Comparison of ENCODE assay signal across 18 mouse cellular contexts in genomic region chr2:121551271-121551670, GRCm38 (mm10). TPM values are rescaled to one million over a fixed set of nuclear protein-coding genes. Genes with fewer than 3 reads are reported as not detected.
DNase-seq lines count a peak whose midpoint lies in the region; ATAC-seq and TF ChIP-seq lines count a peak whose summit lies in the region.
"Had no signal": no experiment of that assay in that cellular context is flagged by ENCODE, and none has a peak within 500 bp of the region (broad histone marks: within the 10 kb centered on the region; RNA-seq: fewer than 3 reads in every experiment).

No protein-coding gene starts in this region.

- ATAC-seq in midbrain, postnatal 0 days (ENCODE audit: low FRiP score), result 0 out of 2 replicates have a peak, but pooled peaks have one; percentile 34
- no peak for ATAC-seq in midbrain, embryonic 13.5 days
- peak; percentile 71; the same call in 1 of the 2 replicates for ATAC-seq in heart, embryonic 13.5 days (ENCODE audit: extremely low read depth, insufficient number of reproducible peaks, low FRiP score, low TSS enrichment)
- no peak for ATAC-seq in granulocyte monocyte progenitor cell, adult 5-6 weeks (replicated peaks; ENCODE audit: poor library complexity, severe bottlenecking)
- ATAC-seq: forebrain, embryonic 16.5 days; intestine, embryonic 15.5 days; Patski had no signal

- H3K4me2 ChIP-seq in midbrain, postnatal 0 days (ENCODE audit: low read depth, low read length, poor library complexity, severe bottlenecking), result no peak overlapping the region
- no peak overlapping the region for H3K4me2 ChIP-seq in midbrain, embryonic 13.5 days (replicated peaks)
- H3K4me2 ChIP-seq in heart, embryonic 13.5 days, result peak overlapping the region; percentile 67
- H3K4me2 ChIP-seq: intestine, embryonic 15.5 days; limb, embryonic 15.5 days had no signal

- 84% methylated on average over 8 of the region's 8 CpGs for WGBS in midbrain, postnatal 0 days
- 89% methylated on average over 8 of the region's 8 CpGs for WGBS in midbrain, embryonic 13.5 days
- WGBS in heart, embryonic 13.5 days, result 24% methylated on average over 8 of the region's 8 CpGs

- H3K27me3 ChIP-seq in midbrain, postnatal 0 days (ENCODE audit: insufficient read depth, low read length), result no peaks in the 10 kb centered on the region
- no peaks in the 10 kb centered on the region for H3K27me3 ChIP-seq in midbrain, embryonic 13.5 days
- no peaks in the 10 kb centered on the region for H3K27me3 ChIP-seq in heart, embryonic 13.5 days (replicated peaks)
- H3K27me3 ChIP-seq: intestine, embryonic 15.5 days; limb, embryonic 15.5 days; Patski had no signal

- H3K9me3 ChIP-seq in midbrain, postnatal 0 days (ENCODE audit: low read length), result no peaks in the 10 kb centered on the region
- no peaks in the 10 kb centered on the region for H3K9me3 ChIP-seq in midbrain, embryonic 13.5 days
- no peaks in the 10 kb centered on the region for H3K9me3 ChIP-seq in heart, embryonic 13.5 days
- H3K9me3 ChIP-seq: intestine, embryonic 15.5 days; limb, embryonic 15.5 days had no signal

- TF ChIP-seq CTCF in midbrain, postnatal 0 days (IDR thresholded peaks at IDR 0.05), result no peak

- peak; percentile 28 for DNase-seq in cerebellum, adult 11-12 months
- DNase-seq in cerebellum, postnatal 4 days (ENCODE audit: low spot score in 2 of 2), result no peak
- no peak for DNase-seq in midbrain, postnatal 0 days (ENCODE audit: low spot score)
- peak; percentile 78 for DNase-seq in heart, postnatal 4 days
- DNase-seq in layer of hippocampus, postnatal 10 days (ENCODE audit: low spot score in 2 of 2), result no peak
- DNase-seq: cerebellum, adult 9-10 months; embryo, embryonic 11 days; lung, adult 2 months; lung, postnatal 4 days; midbrain, embryonic 14.5 days; right cerebral cortex, adult 18-20 months had no signal

- no peak overlapping the region for H3K27ac ChIP-seq in midbrain, postnatal 0 days (ENCODE audit: low read depth, low read length)
- H3K27ac ChIP-seq in midbrain, embryonic 13.5 days, result no peak overlapping the region
- peak overlapping the region; percentile 94 for H3K27ac ChIP-seq in heart, embryonic 13.5 days (replicated peaks)
- H3K27ac ChIP-seq: intestine, embryonic 15.5 days; limb, embryonic 15.5 days had no signal

- no peaks in the 10 kb centered on the region for H3K4me1 ChIP-seq in midbrain, postnatal 0 days (ENCODE audit: insufficient read depth, low read length)
- H3K4me1 ChIP-seq in midbrain, embryonic 13.5 days (replicated peaks), result no peaks in the 10 kb centered on the region
- peaks cover 28% of the 10 kb centered on the region for H3K4me1 ChIP-seq in heart, embryonic 13.5 days
- H3K4me1 ChIP-seq: limb, embryonic 15.5 days had no signal

- no peak overlapping the region for H3K9ac ChIP-seq in midbrain, postnatal 0 days (replicated peaks; ENCODE audit: low read length, poor library complexity, severe bottlenecking)
- no peak overlapping the region for H3K9ac ChIP-seq in midbrain, embryonic 13.5 days (replicated peaks)
- H3K9ac ChIP-seq in heart, embryonic 13.5 days, result peak overlapping the region; percentile 82
- H3K9ac ChIP-seq: intestine, embryonic 15.5 days; limb, embryonic 15.5 days had no signal

- no peak overlapping the region for H3K4me3 ChIP-seq in midbrain, postnatal 0 days (ENCODE audit: low read depth, low read length)
- H3K4me3 ChIP-seq in midbrain, embryonic 13.5 days (replicated peaks), result no peak overlapping the region
- peak overlapping the region; percentile 48 for H3K4me3 ChIP-seq in heart, embryonic 13.5 days
- H3K4me3 ChIP-seq: intestine, embryonic 15.5 days; limb, embryonic 15.5 days had no signal

- peaks cover 45% of the 10 kb centered on the region for H3K36me3 ChIP-seq in midbrain, postnatal 0 days (ENCODE audit: insufficient read depth, low read length)
- H3K36me3 ChIP-seq in midbrain, embryonic 13.5 days, result peaks cover 82% of the 10 kb centered on the region
- peaks cover 27% of the 10 kb centered on the region for H3K36me3 ChIP-seq in heart, embryonic 13.5 days
- H3K36me3 ChIP-seq: intestine, embryonic 15.5 days; limb, embryonic 15.5 days had no signal

RNA-seq across cellular contexts. Expression of gene Wdr76, which starts 44.7 kb away (rescaled TPM):
- total RNA-seq in midbrain, postnatal 0 days (2014; rRNA removed), result 4.8 TPM in 2 replicates
- polyA plus RNA-seq in midbrain, postnatal 0 days (2015; fragmentation: Nextera tagmentation; extraction: Ambion mirVana), result 1.8 and 2.1 TPM in 2 replicates
- polyA plus RNA-seq in midbrain, embryonic 13.5 days (2015; fragmentation: Nextera tagmentation; extraction: Ambion mirVana), result 6.4 and 7.9 TPM in 2 replicates
- polyA plus RNA-seq in heart, embryonic 13.5 days (2015; fragmentation: Nextera tagmentation; extraction: Ambion mirVana), result 5.1 and 7.0 TPM in 2 replicates
- total RNA-seq in heart, postnatal 4 days (2021), result 10 to 100 TPM; 11.1 to 12.9 TPM
- total RNA-seq in layer of hippocampus, postnatal 10 days (2021), result 1 to 10 TPM; 3.3 to 3.6 TPM
- total RNA-seq in granulocyte monocyte progenitor cell, adult 5-6 weeks (2014; fragmentation: Nextera tagmentation), result 34.1 and 39.1 TPM in 2 replicates
- 33.9 and 38.7 TPM in 2 replicates for total RNA-seq in granulocyte monocyte progenitor cell, adult 5-6 weeks (2017)

RNA-seq across cellular contexts. Expression of gene Mfap1a, which starts 44.8 kb away (rescaled TPM):
- 13.9 and 14.2 TPM in 2 replicates for total RNA-seq in midbrain, postnatal 0 days (2014; rRNA removed)
- polyA plus RNA-seq in midbrain, postnatal 0 days (2015; fragmentation: Nextera tagmentation; extraction: Ambion mirVana), result 20.8 and 20.9 TPM in 2 replicates
- 37.3 and 37.7 TPM in 2 replicates for polyA plus RNA-seq in midbrain, embryonic 13.5 days (2015; fragmentation: Nextera tagmentation; extraction: Ambion mirVana)
- polyA plus RNA-seq in heart, embryonic 13.5 days (2015; fragmentation: Nextera tagmentation; extraction: Ambion mirVana), result 16.3 and 20.6 TPM in 2 replicates
- 10 to 100 TPM; 25.2 to 27.4 TPM for total RNA-seq in heart, postnatal 4 days (2021)
- 10 to 100 TPM; 32.8 to 33.3 TPM for total RNA-seq in layer of hippocampus, postnatal 10 days (2021)
- 23.3 and 24.5 TPM in 2 replicates for total RNA-seq in granulocyte monocyte progenitor cell, adult 5-6 weeks (2014; fragmentation: Nextera tagmentation)
- total RNA-seq in granulocyte monocyte progenitor cell, adult 5-6 weeks (2017), result 36.3 and 46.9 TPM in 2 replicates

Comparison
In these comparisons a context has a peak if more than half of its experiments do, and no peak if none do; other contexts are left out.
1. DNase-seq: peak in cerebellum, adult 11-12 months (single experiment) and heart, postnatal 4 days (single experiment); none in cerebellum, postnatal 4 days (0 of 2), midbrain, postnatal 0 days (single experiment) and layer of hippocampus, postnatal 10 days (0 of 2).
2. ATAC-seq: peak in midbrain, postnatal 0 days (single experiment) and heart, embryonic 13.5 days (single experiment); none in midbrain, embryonic 13.5 days (single experiment) and granulocyte monocyte progenitor cell, adult 5-6 weeks (single experiment).